Mouse (Mus musculus): ENCODE measurements around the gene Rhebl1. TPM values are rescaled to one million over a fixed set of nuclear protein-coding genes. Genes with fewer than 3 reads are reported as not detected.

Gene Rhebl1
- polyA plus RNA-seq, 1 experiment from 2014 or later: 3.4 TPM

- peak; percentile 98 for ATAC-seq (ENCODE audit: low read depth)
- H3K27me3 ChIP-seq (ENCODE audit: control insufficient read depth, insufficient read depth, low read depth, low read length): no peaks in the 10 kb centered on the region
- H3K4me3 ChIP-seq (ENCODE audit: low read depth, low read length): peak within 1 kb of the TSS; percentile 83
- peaks cover 13% of the 10 kb centered on the region for H3K4me1 ChIP-seq (ENCODE audit: control insufficient read depth, low read depth, low read length)
- whole genome bisulfite sequencing (ENCODE audit: insufficient replicate concordance): under 1% methylated on average over 80 of the region's 82 CpGs
- peak within 1 kb of the TSS; percentile 78 for H3K9ac ChIP-seq (ENCODE audit: low read depth, low read length)
- H3K4me2 ChIP-seq (ENCODE audit: low read depth, low read length): peak within 1 kb of the TSS; percentile 82
- no peaks in the 10 kb centered on the region for H3K9me3 ChIP-seq (replicated peaks; ENCODE audit: control insufficient read depth, low read length)
- H3K27ac ChIP-seq (ENCODE audit: low read length): peak within 1 kb of the TSS; percentile 84
- H3K36me3 ChIP-seq (ENCODE audit: control insufficient read depth, insufficient read depth): no peaks in the 10 kb centered on the region
These were observed 23.5 kb upstream of the Rhebl1 start, which contains the start of gene Lmbr1l for GRCm38 (mm10) chr15:98917538-98918498. Gene Lmbr1l, minus strand, starts transcription at chr15:98918231.

GRCm38 (mm10) chr15:98917091-98917490, 22.8 kb upstream of the Rhebl1 start:
- under 1% methylated on average over 14 of the region's 14 CpGs for WGBS (ENCODE audit: insufficient replicate concordance)
- Histone ChIP-seq H3K4me1 (ENCODE audit: control insufficient read depth, low read depth, low read length) (peaks cover 13% of the 10 kb centered on the region), H3K27me3 (ENCODE audit: control insufficient read depth, insufficient read depth, low read depth, low read length) (no peaks in the 10 kb centered on the region), H3K4me3 (ENCODE audit: low read depth, low read length) (peak overlapping the region; percentile 83), H3K9me3 (replicated peaks; ENCODE audit: control insufficient read depth, low read length) (no peaks in the 10 kb centered on the region), H3K36me3 (ENCODE audit: control insufficient read depth, insufficient read depth) (no peaks in the 10 kb centered on the region), H3K27ac (ENCODE audit: low read length) (peak overlapping the region; percentile 84), H3K4me2 (ENCODE audit: low read depth, low read length) (peak overlapping the region; percentile 82), H3K9ac (ENCODE audit: low read depth, low read length) (peak overlapping the region; percentile 78)
- ATAC-seq (ENCODE audit: low read depth): no peak

- Histone ChIP-seq H3K4me3 (ENCODE audit: low read depth, low read length) (no peak overlapping the region), H3K36me3 (ENCODE audit: control insufficient read depth, insufficient read depth) (no peaks in the 10 kb centered on the region), H3K9ac (ENCODE audit: low read depth, low read length) (no peak overlapping the region), H3K27ac (ENCODE audit: low read length) (no peak overlapping the region), H3K4me2 (ENCODE audit: low read depth, low read length) (no peak overlapping the region), H3K9me3 (replicated peaks; ENCODE audit: control insufficient read depth, low read length) (no peaks in the 10 kb centered on the region), H3K27me3 (ENCODE audit: control insufficient read depth, insufficient read depth, low read depth, low read length) (no peaks in the 10 kb centered on the region), H3K4me1 (ENCODE audit: control insufficient read depth, low read depth, low read length) (peaks cover 13% of the 10 kb centered on the region)
- ATAC-seq (ENCODE audit: low read depth): no peak
- 90% methylated on average over 4 of the region's 4 CpGs for WGBS (ENCODE audit: insufficient replicate concordance)
These were observed 21.7 kb upstream of the Rhebl1 start for GRCm38 (mm10) chr15:98916016-98916415.

- Histone ChIP-seq H3K27ac (ENCODE audit: low read length) (no peak overlapping the region), H3K4me3 (ENCODE audit: low read depth, low read length) (no peak overlapping the region), H3K4me2 (ENCODE audit: low read depth, low read length) (no peak overlapping the region), H3K9me3 (replicated peaks; ENCODE audit: control insufficient read depth, low read length) (no peaks in the 10 kb centered on the region), H3K27me3 (ENCODE audit: control insufficient read depth, insufficient read depth, low read depth, low read length) (no peaks in the 10 kb centered on the region), H3K4me1 (ENCODE audit: control insufficient read depth, low read depth, low read length) (peaks cover 13% of the 10 kb centered on the region), H3K36me3 (ENCODE audit: control insufficient read depth, insufficient read depth) (no peaks in the 10 kb centered on the region), H3K9ac (ENCODE audit: low read depth, low read length) (no peak overlapping the region)
- ATAC-seq (ENCODE audit: low read depth): no peak
- WGBS (ENCODE audit: insufficient replicate concordance): 76% methylated on average over 6 of the region's 6 CpGs
These were observed 20.6 kb upstream of the Rhebl1 start for GRCm38 (mm10) chr15:98914903-98915302.

- H3K4me3 ChIP-seq (ENCODE audit: low read depth, low read length): no peak overlapping the region
- no peak overlapping the region for H3K9ac ChIP-seq (ENCODE audit: low read depth, low read length)
- H3K4me1 ChIP-seq (ENCODE audit: control insufficient read depth, low read depth, low read length): no peaks in the 10 kb centered on the region
- no peak overlapping the region for H3K4me2 ChIP-seq (ENCODE audit: low read depth, low read length)
- peaks cover 4% of the 10 kb centered on the region; the same call in 1 of the 2 replicates for H3K36me3 ChIP-seq (ENCODE audit: control insufficient read depth, insufficient read depth)
- no peaks in the 10 kb centered on the region for H3K9me3 ChIP-seq (replicated peaks; ENCODE audit: control insufficient read depth, low read length)
- ATAC-seq (ENCODE audit: low read depth): no peak
- WGBS (ENCODE audit: insufficient replicate concordance): 35% methylated on average over 10 of the region's 10 CpGs
- peaks cover 6% of the 10 kb centered on the region for H3K27me3 ChIP-seq (ENCODE audit: control insufficient read depth, insufficient read depth, low read depth, low read length)
- no peak overlapping the region for H3K27ac ChIP-seq (ENCODE audit: low read length)
These were observed 10.4 kb upstream of the Rhebl1 start for GRCm38 (mm10) chr15:98904692-98905091.

- H3K27ac ChIP-seq (ENCODE audit: low read length): no peak overlapping the region
- H3K27me3 ChIP-seq (ENCODE audit: control insufficient read depth, insufficient read depth, low read depth, low read length): peaks cover 27% of the 10 kb centered on the region
- WGBS (ENCODE audit: insufficient replicate concordance): 84% methylated on average over 2 of the region's 2 CpGs
- H3K4me3 ChIP-seq (ENCODE audit: low read depth, low read length): no peak overlapping the region
- ATAC-seq (ENCODE audit: low read depth): no peak
- H3K36me3 ChIP-seq (ENCODE audit: control insufficient read depth, insufficient read depth): no peaks in the 10 kb centered on the region
- no peak overlapping the region for H3K4me2 ChIP-seq (ENCODE audit: low read depth, low read length)
- H3K4me1 ChIP-seq (ENCODE audit: control insufficient read depth, low read depth, low read length): no peaks in the 10 kb centered on the region; the same call in 1 of the 2 replicates
- no peak overlapping the region for H3K9ac ChIP-seq (ENCODE audit: low read depth, low read length)
- H3K9me3 ChIP-seq (replicated peaks; ENCODE audit: control insufficient read depth, low read length): no peaks in the 10 kb centered on the region
These were observed 8.3 kb upstream of the Rhebl1 start for GRCm38 (mm10) chr15:98902600-98902999.

GRCm38 (mm10) chr15:98901530-98901929, 7.2 kb upstream of the Rhebl1 start:
- WGBS (ENCODE audit: insufficient replicate concordance): 39% methylated on average over 1 of the region's 1 CpGs
- Histone ChIP-seq H3K27ac (ENCODE audit: low read length) (no peak overlapping the region), H3K27me3 (ENCODE audit: control insufficient read depth, insufficient read depth, low read depth, low read length) (peaks cover 38% of the 10 kb centered on the region), H3K4me1 (ENCODE audit: control insufficient read depth, low read depth, low read length) (no peaks in the 10 kb centered on the region; the same call in 1 of the 2 replicates), H3K36me3 (ENCODE audit: control insufficient read depth, insufficient read depth) (no peaks in the 10 kb centered on the region), H3K4me2 (ENCODE audit: low read depth, low read length) (no peak overlapping the region), H3K9ac (ENCODE audit: low read depth, low read length) (no peak overlapping the region), H3K4me3 (ENCODE audit: low read depth, low read length) (no peak overlapping the region), H3K9me3 (replicated peaks; ENCODE audit: control insufficient read depth, low read length) (no peaks in the 10 kb centered on the region)
- ATAC-seq (ENCODE audit: low read depth): no peak

- no peak within 1 kb of the TSS for H3K4me3 ChIP-seq (ENCODE audit: low read depth, low read length)
- 2% methylated on average over 41 of the region's 41 CpGs for whole genome bisulfite sequencing (ENCODE audit: insufficient replicate concordance)
- peaks cover 71% of the 10 kb centered on the region for H3K27me3 ChIP-seq (ENCODE audit: control insufficient read depth, insufficient read depth, low read depth, low read length)
- no peaks in the 10 kb centered on the region for H3K9me3 ChIP-seq (replicated peaks; ENCODE audit: control insufficient read depth, low read length)
- 0 out of 2 replicates have a peak within 1 kb of the TSS, but pooled peaks have one; percentile 9 for H3K4me2 ChIP-seq (ENCODE audit: low read depth, low read length)
- ATAC-seq (ENCODE audit: low read depth): no peak
- no peak within 1 kb of the TSS for H3K27ac ChIP-seq (ENCODE audit: low read length)
- peaks cover 27% of the 10 kb centered on the region for H3K4me1 ChIP-seq (ENCODE audit: control insufficient read depth, low read depth, low read length)
- H3K36me3 ChIP-seq (ENCODE audit: control insufficient read depth, insufficient read depth): no peaks in the 10 kb centered on the region
- H3K9ac ChIP-seq (ENCODE audit: low read depth, low read length): no peak within 1 kb of the TSS
These were observed 3.8 kb upstream of the Rhebl1 start, which contains the start of gene Dhh for GRCm38 (mm10) chr15:98897928-98898800. Gene Dhh, minus strand, starts transcription at chr15:98898540.
